Mouse (Mus musculus) bone marrow macrophage, adult 2 months (primary cell): Measurements from ENCODE around the gene Vcpkmt.

Source experiments
- CTCF ChIP-seq: IDR thresholded peaks from 2 replicates; pipeline ENCODE4 v1.5.1; 2012; ENCODE audit warnings: low read depth, mild to moderate bottlenecking, low read length, moderate library complexity
- POLR2A ChIP-seq: IDR thresholded peaks from 2 replicates; pipeline ENCODE4 v1.6.1; 2012; ENCODE audit warnings: mild to moderate bottlenecking, low read depth, low read length, borderline replicate concordance

GRCm38 (mm10) chr12:69538362-69538950 lies 44.4 kb downstream of the Vcpkmt start:
- TF ChIP-seq CTCF (no peak), POLR2A (no peak)
